Mouse (Mus musculus): ENCODE measurements at regions not wholly inside any gene's neighbourhood (a gene's known extent, or its start where the extent isn't known, plus 50 kb on each side); places are given as distances from the start of the nearest gene placed in this dataset.
A peak's percentile ranks its signal among the peaks of the same experiment; 100 is the strongest.

DNA sequence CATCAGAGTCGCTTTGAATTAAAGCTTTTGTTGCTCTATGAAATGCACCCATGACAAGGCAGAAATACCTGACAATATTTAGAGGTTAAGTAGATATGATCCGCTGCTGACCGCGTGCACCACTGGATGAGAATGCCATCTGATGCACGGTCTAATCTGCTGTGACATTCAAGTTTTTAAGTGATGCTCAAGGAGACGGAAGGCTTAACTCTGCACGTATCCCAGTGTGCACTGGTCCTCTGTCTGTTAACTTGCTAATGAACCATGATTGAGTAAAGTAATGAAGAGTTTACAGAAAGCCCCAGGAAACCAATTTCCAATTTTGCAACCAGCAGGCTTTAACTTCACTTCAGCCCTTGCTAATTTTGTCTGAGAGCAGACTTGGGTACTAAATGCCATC, 478.3 kb upstream of the Gm5415 start:
- WGBS: 68% methylated on average over 7 of the region's 7 CpGs

GRCm38 (mm10) chr1:33022852-33023251, 475.8 kb upstream of the Gm5415 start:
- no peaks in the 10 kb centered on the region for H3K36me3 ChIP-seq (ENCODE audit: control insufficient read depth, insufficient read depth, low read length)
- peaks cover 3% of the 10 kb centered on the region; the same call in 1 of the 2 replicates for H3K4me1 ChIP-seq (ENCODE audit: control insufficient read depth, insufficient read depth, low read length)
- no peak overlapping the region for H3K9ac ChIP-seq (replicated peaks; ENCODE audit: low read depth, low read length)
- H3K4me2 ChIP-seq (ENCODE audit: low read depth, low read length): no peak overlapping the region
- WGBS: 84% methylated on average over 4 of the region's 4 CpGs
- H3K9me3 ChIP-seq (ENCODE audit: control insufficient read depth, low read length): no peaks in the 10 kb centered on the region
- H3K27ac ChIP-seq (ENCODE audit: low read depth, low read length): no peak overlapping the region
- no peak for ATAC-seq (ENCODE audit: low read depth)
- no peak overlapping the region for H3K4me3 ChIP-seq (ENCODE audit: low read depth, low read length)
- H3K27me3 ChIP-seq (ENCODE audit: control insufficient read depth, insufficient read depth, low read length): no peaks in the 10 kb centered on the region

More for the DNA sequence above, 478.3 kb upstream of the Gm5415 start:
- ATAC-seq (ENCODE audit: low read depth): no peak
- Histone ChIP-seq H3K4me1 (ENCODE audit: control insufficient read depth, insufficient read depth, low read length) (peaks cover 3% of the 10 kb centered on the region; the same call in 1 of the 2 replicates), H3K27me3 (ENCODE audit: control insufficient read depth, insufficient read depth, low read length) (no peaks in the 10 kb centered on the region), H3K4me2 (ENCODE audit: low read depth, low read length) (no peak overlapping the region), H3K36me3 (ENCODE audit: control insufficient read depth, insufficient read depth, low read length) (no peaks in the 10 kb centered on the region), H3K9me3 (ENCODE audit: control insufficient read depth, low read length) (no peaks in the 10 kb centered on the region), H3K9ac (replicated peaks; ENCODE audit: low read depth, low read length) (no peak overlapping the region), H3K27ac (ENCODE audit: low read depth, low read length) (no peak overlapping the region), H3K4me3 (ENCODE audit: low read depth, low read length) (no peak overlapping the region)

DNA sequence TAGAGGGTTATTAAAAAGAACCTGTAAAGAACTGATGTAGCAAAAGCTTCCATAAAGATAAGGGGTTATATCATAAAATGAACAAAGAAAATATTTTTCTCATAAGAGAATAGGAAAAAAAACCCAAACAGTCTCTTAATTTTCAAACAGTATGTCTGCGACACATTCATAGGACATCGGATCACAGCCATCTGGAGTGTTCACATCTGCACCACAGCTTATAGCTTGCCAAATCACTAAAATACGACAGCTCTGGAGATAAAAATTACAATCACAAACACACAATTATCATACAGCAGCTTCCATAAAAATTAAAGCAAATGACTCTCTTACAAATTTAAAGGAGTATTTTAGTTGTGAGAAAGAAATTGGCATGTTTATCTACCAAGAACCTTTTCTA, 456.9 kb upstream of the Gm5415 start:
- Histone ChIP-seq H3K36me3 (ENCODE audit: control insufficient read depth, insufficient read depth, low read length) (no peaks in the 10 kb centered on the region), H3K4me1 (ENCODE audit: control insufficient read depth, insufficient read depth, low read length) (no peaks in the 10 kb centered on the region), H3K9me3 (ENCODE audit: control insufficient read depth, low read length) (no peaks in the 10 kb centered on the region), H3K4me3 (ENCODE audit: low read depth, low read length) (no peak overlapping the region), H3K4me2 (ENCODE audit: low read depth, low read length) (no peak overlapping the region), H3K27ac (ENCODE audit: low read depth, low read length) (no peak overlapping the region), H3K9ac (replicated peaks; ENCODE audit: low read depth, low read length) (no peak overlapping the region), H3K27me3 (ENCODE audit: control insufficient read depth, insufficient read depth, low read length) (no peaks in the 10 kb centered on the region)
- no peak for ATAC-seq (ENCODE audit: low read depth)
- 74% methylated on average over 3 of the region's 3 CpGs for WGBS

- H3K9ac ChIP-seq (replicated peaks; ENCODE audit: low read depth, low read length): no peak overlapping the region
- no peak overlapping the region for H3K4me3 ChIP-seq (ENCODE audit: low read depth, low read length)
- no peak overlapping the region for H3K27ac ChIP-seq (ENCODE audit: low read depth, low read length)
- no peaks in the 10 kb centered on the region for H3K27me3 ChIP-seq (ENCODE audit: control insufficient read depth, insufficient read depth, low read length)
- ATAC-seq (ENCODE audit: low read depth): no peak
- no peaks in the 10 kb centered on the region for H3K4me1 ChIP-seq (ENCODE audit: control insufficient read depth, insufficient read depth, low read length)
- WGBS: 76% methylated on average over 3 of the region's 3 CpGs
- no peak overlapping the region for H3K4me2 ChIP-seq (ENCODE audit: low read depth, low read length)
- H3K36me3 ChIP-seq (ENCODE audit: control insufficient read depth, insufficient read depth, low read length): no peaks in the 10 kb centered on the region
- H3K9me3 ChIP-seq (ENCODE audit: control insufficient read depth, low read length): no peaks in the 10 kb centered on the region
Observed at GRCm38 (mm10) chr1:32964957-32965356, 417.9 kb upstream of the Gm5415 start.

DNA sequence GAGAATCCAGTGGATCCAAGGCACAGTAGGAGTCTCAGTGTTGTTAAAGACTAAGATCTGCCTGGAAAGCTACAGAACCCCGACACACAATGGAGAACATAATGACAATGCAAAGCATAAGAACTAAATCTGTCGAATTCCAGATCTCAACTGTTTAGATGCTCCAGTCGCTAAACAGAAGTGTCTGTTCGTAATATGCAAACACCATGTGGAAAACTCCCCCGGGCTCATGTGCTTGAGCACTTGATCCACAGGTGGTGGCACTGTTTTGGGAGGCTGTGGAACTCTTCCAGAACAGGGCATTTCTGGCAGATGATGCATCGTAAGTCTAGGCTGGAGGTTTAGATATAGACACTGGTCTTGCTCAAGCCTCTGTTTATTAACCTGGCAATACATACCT, 412.2 kb upstream of the Gm5415 start:
- no peak for ATAC-seq (ENCODE audit: low read depth)
- Histone ChIP-seq H3K4me2 (ENCODE audit: low read depth, low read length) (no peak overlapping the region), H3K9me3 (ENCODE audit: control insufficient read depth, low read length) (no peaks in the 10 kb centered on the region), H3K27ac (ENCODE audit: low read depth, low read length) (no peak overlapping the region), H3K9ac (replicated peaks; ENCODE audit: low read depth, low read length) (no peak overlapping the region), H3K27me3 (ENCODE audit: control insufficient read depth, insufficient read depth, low read length) (no peaks in the 10 kb centered on the region), H3K36me3 (ENCODE audit: control insufficient read depth, insufficient read depth, low read length) (no peaks in the 10 kb centered on the region), H3K4me3 (ENCODE audit: low read depth, low read length) (no peak overlapping the region), H3K4me1 (ENCODE audit: control insufficient read depth, insufficient read depth, low read length) (no peaks in the 10 kb centered on the region)
- 85% methylated on average over 6 of the region's 6 CpGs for WGBS

DNA sequence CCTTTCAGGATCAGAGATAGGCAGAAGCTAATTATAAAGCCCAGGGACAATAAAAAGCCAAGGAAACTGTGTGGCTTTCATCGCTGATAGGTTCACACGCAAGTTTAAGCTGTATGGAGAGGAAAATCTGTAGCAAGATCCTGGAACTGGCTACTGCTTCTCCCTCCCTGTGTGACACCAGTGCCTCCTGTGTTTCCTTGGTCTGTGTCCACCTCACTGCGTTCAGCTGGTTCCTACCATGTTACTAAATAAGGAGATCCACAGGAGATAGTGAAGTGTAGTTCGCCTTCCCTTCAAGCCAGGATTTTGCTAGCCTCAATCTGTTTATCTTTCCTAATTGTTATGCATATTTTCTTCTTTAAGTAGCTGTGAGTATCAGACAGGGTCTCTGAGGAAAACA, 399.2 kb upstream of the Gm5415 start:
- no peak overlapping the region for H3K4me3 ChIP-seq (ENCODE audit: low read depth, low read length)
- ATAC-seq (ENCODE audit: low read depth): no peak

DNA sequence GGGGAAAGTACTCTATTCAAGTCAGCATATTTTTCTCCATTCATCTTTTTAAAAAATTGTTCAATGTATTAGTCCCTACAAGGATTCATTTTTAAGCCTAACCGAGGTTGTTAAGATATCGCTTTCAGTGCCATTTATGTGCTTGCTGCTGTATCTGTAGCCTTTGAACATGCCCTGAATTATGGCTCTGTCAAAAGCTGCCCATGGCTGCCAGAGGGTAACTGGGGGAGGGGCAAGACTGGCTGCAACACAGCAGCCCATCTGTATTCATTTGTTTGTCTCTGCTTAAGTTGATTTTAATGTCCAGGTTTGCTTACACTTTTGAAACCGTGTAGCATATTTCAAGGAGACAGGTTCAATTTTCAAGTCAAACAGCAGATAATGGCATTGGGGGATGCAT, 383.3 kb upstream of the Gm5415 start:
- 36% methylated on average over 3 of the region's 3 CpGs for WGBS
- no peak overlapping the region for H3K4me2 ChIP-seq (ENCODE audit: low read depth, low read length)
- H3K4me3 ChIP-seq (ENCODE audit: low read depth, low read length): no peak overlapping the region
- H3K27me3 ChIP-seq (ENCODE audit: control insufficient read depth, insufficient read depth, low read length): no peaks in the 10 kb centered on the region
- H3K27ac ChIP-seq (ENCODE audit: low read depth, low read length): no peak overlapping the region
- no peaks in the 10 kb centered on the region for H3K9me3 ChIP-seq (ENCODE audit: control insufficient read depth, low read length)
- peak; percentile 83 for ATAC-seq (ENCODE audit: low read depth)
- H3K36me3 ChIP-seq (ENCODE audit: control insufficient read depth, insufficient read depth, low read length): no peaks in the 10 kb centered on the region
- H3K9ac ChIP-seq (replicated peaks; ENCODE audit: low read depth, low read length): no peak overlapping the region
- no peaks in the 10 kb centered on the region for H3K4me1 ChIP-seq (ENCODE audit: control insufficient read depth, insufficient read depth, low read length)

More for the DNA sequence above, 399.2 kb upstream of the Gm5415 start:
- Histone ChIP-seq H3K36me3 (ENCODE audit: control insufficient read depth, insufficient read depth, low read length) (no peaks in the 10 kb centered on the region), H3K27me3 (ENCODE audit: control insufficient read depth, insufficient read depth, low read length) (no peaks in the 10 kb centered on the region), H3K9ac (replicated peaks; ENCODE audit: low read depth, low read length) (no peak overlapping the region), H3K4me1 (ENCODE audit: control insufficient read depth, insufficient read depth, low read length) (no peaks in the 10 kb centered on the region), H3K27ac (ENCODE audit: low read depth, low read length) (no peak overlapping the region), H3K4me2 (ENCODE audit: low read depth, low read length) (no peak overlapping the region), H3K9me3 (ENCODE audit: control insufficient read depth, low read length) (no peaks in the 10 kb centered on the region)
- 80% methylated on average over 4 of the region's 4 CpGs for WGBS

DNA sequence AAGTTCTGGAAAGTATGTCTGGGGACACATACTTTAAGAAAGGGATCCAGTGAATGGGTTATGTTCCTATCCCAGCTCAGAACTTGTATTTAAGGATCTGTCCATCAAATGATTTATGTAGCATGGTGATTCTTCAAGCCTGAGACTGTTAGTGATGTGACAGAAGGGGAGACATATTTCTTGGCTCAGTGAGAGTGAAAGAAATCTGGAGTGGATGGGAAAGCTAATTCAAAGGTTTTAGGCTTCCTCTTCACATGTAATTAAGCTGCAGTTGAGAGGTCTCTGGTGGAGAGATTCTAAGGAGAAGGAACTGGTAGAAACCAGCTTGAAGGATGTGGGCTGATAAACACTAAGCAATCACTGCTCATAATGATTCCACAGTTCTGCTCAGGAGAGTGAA, 355.3 kb upstream of the Gm5415 start:
- H3K9ac ChIP-seq (replicated peaks; ENCODE audit: low read depth, low read length): no peak overlapping the region
- H3K27me3 ChIP-seq (ENCODE audit: control insufficient read depth, insufficient read depth, low read length): no peaks in the 10 kb centered on the region
- H3K9me3 ChIP-seq (ENCODE audit: control insufficient read depth, low read length): no peaks in the 10 kb centered on the region
- H3K4me3 ChIP-seq (ENCODE audit: low read depth, low read length): no peak overlapping the region
- ATAC-seq (ENCODE audit: low read depth): no peak
- H3K36me3 ChIP-seq (ENCODE audit: control insufficient read depth, insufficient read depth, low read length): no peaks in the 10 kb centered on the region
- H3K4me1 ChIP-seq (ENCODE audit: control insufficient read depth, insufficient read depth, low read length): no peaks in the 10 kb centered on the region
- H3K4me2 ChIP-seq (ENCODE audit: low read depth, low read length): no peak overlapping the region
- H3K27ac ChIP-seq (ENCODE audit: low read depth, low read length): no peak overlapping the region

- Histone ChIP-seq H3K4me1 (ENCODE audit: control insufficient read depth, insufficient read depth, low read length) (no peaks in the 10 kb centered on the region), H3K9me3 (ENCODE audit: control insufficient read depth, low read length) (no peaks in the 10 kb centered on the region), H3K27ac (ENCODE audit: low read depth, low read length) (no peak overlapping the region), H3K27me3 (ENCODE audit: control insufficient read depth, insufficient read depth, low read length) (no peaks in the 10 kb centered on the region), H3K4me2 (ENCODE audit: low read depth, low read length) (no peak overlapping the region), H3K9ac (replicated peaks; ENCODE audit: low read depth, low read length) (no peak overlapping the region), H3K4me3 (ENCODE audit: low read depth, low read length) (no peak overlapping the region), H3K36me3 (ENCODE audit: control insufficient read depth, insufficient read depth, low read length) (no peaks in the 10 kb centered on the region)
- ATAC-seq (ENCODE audit: low read depth): no peak
Observed at GRCm38 (mm10) chr1:32887728-32888127, 340.6 kb upstream of the Gm5415 start.

GRCm38 (mm10) chr1:32872920-32873319, 325.8 kb upstream of the Gm5415 start:
- Histone ChIP-seq H3K27me3 (ENCODE audit: control insufficient read depth, insufficient read depth, low read length) (no peaks in the 10 kb centered on the region), H3K4me3 (ENCODE audit: low read depth, low read length) (no peak overlapping the region), H3K4me1 (ENCODE audit: control insufficient read depth, insufficient read depth, low read length) (no peaks in the 10 kb centered on the region), H3K9me3 (ENCODE audit: control insufficient read depth, low read length) (no peaks in the 10 kb centered on the region), H3K4me2 (ENCODE audit: low read depth, low read length) (no peak overlapping the region), H3K27ac (ENCODE audit: low read depth, low read length) (no peak overlapping the region), H3K9ac (replicated peaks; ENCODE audit: low read depth, low read length) (no peak overlapping the region), H3K36me3 (ENCODE audit: control insufficient read depth, insufficient read depth, low read length) (no peaks in the 10 kb centered on the region)
- whole genome bisulfite sequencing: 50% methylated on average over 8 of the region's 8 CpGs
- ATAC-seq (ENCODE audit: low read depth): peak; percentile 77
